Mouse (Mus musculus) liver, embryonic 14.5 days (tissue): ENCODE measurements around the gene Lipc. TPM values are rescaled to one million over a fixed set of nuclear protein-coding genes. Genes with fewer than 3 reads are reported as not detected.

Experiments
- ATAC-seq: fragments of 200-750 bp; cut with Nextera tagmentation; 2 replicates; pipeline ENCODE4 v1.8.0; 2017; ENCODE audit warnings: moderate number of reproducible peaks, mild to moderate bottlenecking, moderate library complexity; ENCODE audit not compliant: insufficient read depth
- DNase-seq, 3 experiments: peaks; one replicate each; pipeline ENCODE4 v3.0.0-alpha.2; 2012 to 2013; ENCODE audit warnings: low read depth in 3 of 3, low spot score in 3 of 3
- H3K27ac ChIP-seq: fragments of 300-500 bp; sonication (generic); 2 replicates; pipeline ENCODE4 v1.5.1; 2014; ENCODE audit warnings: moderate library complexity, mild to moderate bottlenecking, control low read depth, inconsistent platforms
- H3K27me3 ChIP-seq: fragments of 300-500 bp; sonication (generic); 2 replicates; pipeline ENCODE4 v1.6.1; 2014; ENCODE audit warnings: mild to moderate bottlenecking, low read length, moderate library complexity; ENCODE audit not compliant: control insufficient read depth, insufficient read depth
- H3K36me3 ChIP-seq: fragments of 300-500 bp; sonication (generic); replicated peaks from 2 replicates; pipeline ENCODE4 v1.6.1; 2014; ENCODE audit warnings: low read depth; ENCODE audit not compliant: control insufficient read depth, insufficient read depth
- H3K4me1 ChIP-seq, 2 experiments: fragments of 200-500 bp in 1 of 2; fragments of 300-500 bp in 1 of 2; sonication (generic) in 1 of 2; replicated peaks; 2 replicates each; pipeline ENCODE4 v1.6.1; 2012 to 2014; ENCODE audit warnings: antibody characterized with exemption in 1 of 2, inconsistent platforms in 1 of 2, low read length in 1 of 2; ENCODE audit not compliant: control insufficient read depth in 2 of 2, insufficient read depth in 2 of 2
- H3K4me2 ChIP-seq: fragments of 300-500 bp; sonication (generic); 2 replicates; pipeline ENCODE4 v1.6.1; 2014; ENCODE audit warnings: low read depth, mild to moderate bottlenecking, control low read depth, moderate library complexity
- H3K4me3 ChIP-seq, 2 experiments: fragments of 200-500 bp in 1 of 2; fragments of 300-500 bp in 1 of 2; sonication (generic) in 1 of 2; 2 replicates each; pipeline ENCODE4 v1.5.1; 2012 to 2014; ENCODE audit warnings: low read depth in 2 of 2, low read length in 2 of 2, mild to moderate bottlenecking in 2 of 2, control low read depth in 1 of 2, inconsistent platforms in 1 of 2, moderate library complexity in 1 of 2; ENCODE audit not compliant: insufficient read depth in 1 of 2
- H3K9ac ChIP-seq: fragments of 300-500 bp; sonication (generic); replicated peaks from 2 replicates; pipeline ENCODE4 v1.6.1; 2014; ENCODE audit warnings: mild to moderate bottlenecking, control low read depth, moderate library complexity
- H3K9me3 ChIP-seq: fragments of 300-500 bp; sonication (generic); 2 replicates; pipeline ENCODE4 v1.6.1; 2016; ENCODE audit warnings: low read length, mixed read lengths; ENCODE audit not compliant: control insufficient read depth
- CTCF ChIP-seq: IDR thresholded peaks from 2 replicates; pipeline ENCODE4 v1.5.1; 2016; ENCODE audit warnings: antibody characterized with exemption, low read depth, control low read depth
- EP300 ChIP-seq: IDR thresholded peaks from 2 replicates; pipeline ENCODE4 v1.6.1; 2016; ENCODE audit warnings: antibody characterized with exemption, low read depth
- whole genome bisulfite sequencing: fragments of 180-500 bp; shearing (Covaris S2); extraction: QIAGEN DNeasy Blood & Tissue Kit; methylation state at CpG from one replicate; pipeline ENCODE4 v1.1.7; 2014; ENCODE audit not compliant: insufficient replicate concordance; 5-methylcytosine and 5-hydroxymethylcytosine counted together
- polyA plus RNA-seq, 2 experiments: library from polyadenylated mRNA; depleted of rRNA in 1 of 2; stranded (reverse) in 1 of 2; unstranded in 1 of 2; fragments of >200 nt; fragmentation: Nextera tagmentation in 1 of 2; extraction: Ambion mirVana in 1 of 2; gene quantifications; 2 replicates each; pipeline versions ENCODE4 v1.2.1 to v1.2.3; 2012 to 2014

Lipc gene
- polyA plus RNA-seq, 2 experiments, result 22.4 to 26.8 TPM

DNA sequence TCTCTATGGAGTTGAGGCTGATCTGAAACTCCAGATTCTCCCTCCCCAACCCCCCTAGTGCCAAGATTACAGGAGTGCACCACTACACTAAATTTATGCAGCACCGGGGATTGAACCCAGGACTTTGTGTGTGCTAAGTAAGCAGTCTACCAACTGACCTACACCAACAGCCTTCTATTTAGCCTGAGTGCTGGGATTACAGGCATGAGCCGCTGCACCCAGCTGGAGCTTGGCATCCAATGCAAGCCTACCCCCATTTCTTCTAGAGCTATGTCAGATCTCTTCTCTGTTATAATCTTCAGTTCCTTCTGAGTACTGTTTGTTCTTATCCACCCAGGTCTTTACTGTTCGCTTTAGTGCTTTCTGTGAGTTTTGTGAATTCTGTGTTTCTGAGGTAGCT, 117.8 kb downstream of the Lipc start:
- H3K4me3 ChIP-seq, result peak overlapping the region; percentile 8 to 37; a peak in 3 of 4 replicates
- peak overlapping the region; percentile 80 for H3K9ac ChIP-seq
- no peaks in the 10 kb centered on the region for H3K9me3 ChIP-seq
- ATAC-seq, result no peak; the same call in 1 of the 2 replicates
- H3K4me1 ChIP-seq, result peaks cover 62 to 80% of the 10 kb centered on the region in 2 experiments
- WGBS, result 49% methylated on average over 3 of the region's 3 CpGs
- no peaks in the 10 kb centered on the region for H3K27me3 ChIP-seq
- TF ChIP-seq CTCF, result peak; percentile 14; the same call in 1 of the 2 replicates
- no peak for TF ChIP-seq EP300
- no peak for DNase-seq
- H3K4me2 ChIP-seq, result peak overlapping the region; percentile 74
- H3K27ac ChIP-seq, result peak overlapping the region; percentile 100
- H3K36me3 ChIP-seq, result no peaks in the 10 kb centered on the region

DNA sequence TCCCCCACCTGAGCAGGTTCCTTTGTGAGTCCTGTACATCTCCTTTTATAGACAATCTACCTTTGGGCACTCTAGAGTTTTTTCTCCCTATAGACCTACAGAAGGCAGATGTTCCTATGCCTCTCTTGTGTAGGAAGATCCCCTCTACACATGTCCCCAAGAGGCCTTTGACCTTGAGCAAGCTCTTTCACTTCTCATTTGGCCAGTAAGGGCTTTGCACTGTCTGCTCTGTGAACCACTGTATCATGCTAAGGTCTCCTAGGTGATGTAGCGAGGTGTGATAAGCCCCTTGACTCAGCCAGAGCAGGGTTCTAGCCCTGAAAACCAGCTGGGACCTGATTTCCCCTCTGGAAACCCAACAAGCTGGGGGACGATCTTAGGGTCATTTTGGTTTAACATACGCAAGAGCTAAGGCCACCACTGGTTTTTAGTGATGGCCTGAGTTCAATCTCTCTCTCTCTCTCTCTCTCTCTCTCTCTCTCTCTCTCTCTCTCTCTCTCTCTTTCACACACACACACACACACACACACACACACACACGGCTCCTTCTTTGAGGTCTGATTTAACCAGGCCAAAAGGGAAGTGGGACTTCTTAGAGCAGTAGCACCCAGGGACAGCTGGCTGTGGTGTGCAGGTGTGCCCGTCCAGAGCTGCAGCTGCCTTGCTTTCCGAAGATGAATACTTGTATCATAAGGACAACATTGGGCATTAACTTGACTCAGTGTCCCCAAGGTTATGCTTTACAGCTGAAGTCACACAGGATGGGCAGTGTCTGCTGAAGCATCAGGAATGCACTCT, 118.7 kb downstream of the Lipc start:
- Histone ChIP-seq H3K4me2 (peak overlapping the region; percentile 74; the same call in 1 of the 2 replicates), H3K36me3 (no peaks in the 10 kb centered on the region), H3K4me1 (peaks cover 55 to 71% of the 10 kb centered on the region in 2 experiments), H3K27me3 (no peaks in the 10 kb centered on the region), H3K27ac (peak overlapping the region; percentile 100), H3K9me3 (no peaks in the 10 kb centered on the region), H3K4me3 (no peak overlapping the region), H3K9ac (peak overlapping the region; percentile 80)
- DNase-seq (no peak), ATAC-seq (no peak)
- WGBS, result 63% methylated on average over 6 of the region's 6 CpGs
- TF ChIP-seq EP300 (no peak), CTCF (no peak)

DNA sequence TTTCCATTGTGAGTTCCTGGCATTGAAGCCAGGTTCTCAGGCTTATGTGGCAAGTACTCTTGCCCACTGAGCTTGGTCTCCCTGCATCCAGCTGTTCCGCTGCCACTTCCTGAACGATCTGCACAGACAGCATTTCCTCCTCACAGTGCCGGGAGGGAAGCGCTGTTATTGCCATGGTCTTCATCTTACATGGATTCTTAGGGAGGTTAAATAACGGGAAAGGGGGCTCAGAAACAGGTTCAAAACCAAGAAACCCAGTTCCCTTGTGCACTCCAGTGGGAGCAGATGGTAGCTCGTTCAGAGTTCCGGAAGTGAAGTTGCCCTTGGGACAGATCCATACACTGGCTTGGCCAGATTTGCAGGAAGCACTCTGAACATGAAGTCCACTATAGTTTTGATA, 119.8 kb downstream of the Lipc start:
- DNase-seq (no peak), ATAC-seq (no peak)
- no peak overlapping the region; the same call in 1 of the 2 replicates for H3K27ac ChIP-seq
- no peak overlapping the region for H3K9ac ChIP-seq
- H3K9me3 ChIP-seq, result no peaks in the 10 kb centered on the region
- no peaks in the 10 kb centered on the region for H3K36me3 ChIP-seq
- H3K4me1 ChIP-seq, result peaks cover 45 to 65% of the 10 kb centered on the region in 2 experiments
- no peak overlapping the region for H3K4me3 ChIP-seq
- TF ChIP-seq CTCF (no peak), EP300 (no peak)
- no peak overlapping the region for H3K4me2 ChIP-seq
- WGBS, result 74% methylated on average over 7 of the region's 7 CpGs
- H3K27me3 ChIP-seq, result no peaks in the 10 kb centered on the region

DNA sequence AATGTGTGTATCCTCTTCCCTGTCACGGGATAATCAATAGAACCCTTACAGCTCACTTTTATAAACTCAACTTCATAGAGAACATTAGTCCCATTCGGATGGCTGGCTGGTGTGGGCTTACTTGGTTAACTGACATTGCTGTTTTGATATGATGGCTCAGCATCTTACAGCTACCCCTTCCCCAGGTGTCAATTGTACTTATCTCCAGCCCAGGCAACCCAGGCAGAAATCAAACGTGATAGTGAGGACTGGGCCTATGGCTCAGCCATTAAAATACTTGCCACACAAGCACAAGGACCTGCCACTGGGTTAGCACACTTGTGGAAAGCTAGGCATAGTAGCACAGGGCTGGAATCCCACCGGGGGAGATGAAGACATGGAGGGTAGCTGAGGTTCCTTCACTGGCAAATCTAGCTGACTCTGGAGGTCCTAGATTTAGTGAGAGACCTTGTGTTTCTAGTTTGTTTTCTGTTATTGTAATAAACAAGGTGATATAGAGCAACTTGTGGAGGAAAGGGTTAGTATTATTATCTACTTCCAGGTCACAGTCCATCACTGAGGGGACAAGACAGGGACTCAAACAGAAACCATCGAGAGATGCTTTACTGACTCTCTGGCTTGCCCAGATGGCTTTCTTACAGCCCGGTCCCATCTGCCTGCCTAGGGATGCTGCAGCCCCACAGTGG, 121.0 kb downstream of the Lipc start:
- Histone ChIP-seq H3K27ac (peak overlapping the region; percentile 4; the same call in 1 of the 2 replicates), H3K36me3 (no peaks in the 10 kb centered on the region), H3K4me2 (no peak overlapping the region), H3K9me3 (no peaks in the 10 kb centered on the region), H3K4me3 (no peak overlapping the region), H3K4me1 (peaks cover 32 to 53% of the 10 kb centered on the region in 2 experiments), H3K27me3 (no peaks in the 10 kb centered on the region), H3K9ac (no peak overlapping the region)
- ATAC-seq (no peak), DNase-seq (no peak)
- TF ChIP-seq EP300 (no peak), CTCF (no peak)
- WGBS, result 61% methylated on average over 6 of the region's 6 CpGs

DNA sequence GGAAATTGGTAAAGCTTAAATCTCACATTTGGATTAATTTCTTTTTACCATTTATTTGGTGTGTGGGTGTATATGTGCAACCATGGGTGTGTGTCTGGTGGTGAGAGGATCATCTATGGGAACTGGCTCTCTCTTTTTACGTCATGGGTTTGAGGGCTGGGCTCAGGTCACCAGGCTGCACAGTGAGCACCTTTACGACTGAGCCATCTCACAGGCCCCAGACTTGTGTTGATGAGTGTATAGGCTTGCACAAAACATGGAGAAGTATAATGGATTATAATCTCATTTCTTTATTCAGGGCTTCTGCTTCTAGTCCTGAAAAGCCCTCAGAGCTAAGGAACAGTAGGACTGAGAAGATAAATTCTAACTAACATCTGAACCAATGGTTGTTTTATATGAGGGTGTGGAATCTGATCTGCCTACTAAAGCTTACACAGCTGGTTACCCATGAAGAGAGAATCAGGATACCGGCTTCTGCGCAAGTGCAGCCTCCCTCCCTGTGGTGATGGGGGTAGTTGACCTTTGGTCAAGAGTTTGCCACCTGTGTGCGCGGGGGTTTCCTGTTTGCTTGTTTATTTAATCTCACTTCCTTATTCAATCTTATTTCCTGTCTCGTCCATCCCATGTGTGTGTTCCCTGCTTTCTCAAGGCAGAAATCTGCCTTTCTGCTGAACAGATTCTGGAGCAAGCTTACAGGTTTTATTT, 122.1 kb downstream of the Lipc start:
- Histone ChIP-seq H3K4me1 (peaks cover 26 to 45% of the 10 kb centered on the region in 2 experiments), H3K36me3 (no peaks in the 10 kb centered on the region), H3K9me3 (no peaks in the 10 kb centered on the region), H3K27me3 (no peaks in the 10 kb centered on the region), H3K4me3 (no peak overlapping the region), H3K27ac (no peak overlapping the region), H3K4me2 (no peak overlapping the region), H3K9ac (no peak overlapping the region)
- no peak for TF ChIP-seq EP300
- TF ChIP-seq CTCF, result no peak
- WGBS, result 69% methylated on average over 7 of the region's 7 CpGs
- ATAC-seq, result no peak
- no peak for DNase-seq
